Mouse (Mus musculus) lung, adult 2 months (tissue): ENCODE measurements around the gene Snrpg.

Experiments
- CTCF ChIP-seq: fragments of 200-500 bp; IDR thresholded peaks from 2 replicates; pipeline ENCODE4 v1.5.1; 2011; ENCODE audit warnings: mild to moderate bottlenecking, low read length, control low read depth; ENCODE audit not compliant: insufficient read depth
- POLR2A ChIP-seq: fragments of 200-500 bp; IDR thresholded peaks from 2 replicates; pipeline ENCODE4 v1.6.1; 2011; ENCODE audit warnings: low read depth, mild to moderate bottlenecking, control low read depth, low read length, borderline replicate concordance; ENCODE audit errors: extremely low read depth

GRCm38 (mm10) chr6:86426358-86426757, 55.3 kb downstream of the Snrpg start, which contains the start of gene Gm44790:
- no peak for TF ChIP-seq POLR2A
- TF ChIP-seq CTCF, result no peak
